Mouse (Mus musculus): ENCODE measurements around the gene Glb1l. TPM values are rescaled to one million over a fixed set of nuclear protein-coding genes. Genes with fewer than 3 reads are reported as not detected.

Glb1l gene
- polyA plus RNA-seq, 1 experiment = 2.0 TPM

DNA sequence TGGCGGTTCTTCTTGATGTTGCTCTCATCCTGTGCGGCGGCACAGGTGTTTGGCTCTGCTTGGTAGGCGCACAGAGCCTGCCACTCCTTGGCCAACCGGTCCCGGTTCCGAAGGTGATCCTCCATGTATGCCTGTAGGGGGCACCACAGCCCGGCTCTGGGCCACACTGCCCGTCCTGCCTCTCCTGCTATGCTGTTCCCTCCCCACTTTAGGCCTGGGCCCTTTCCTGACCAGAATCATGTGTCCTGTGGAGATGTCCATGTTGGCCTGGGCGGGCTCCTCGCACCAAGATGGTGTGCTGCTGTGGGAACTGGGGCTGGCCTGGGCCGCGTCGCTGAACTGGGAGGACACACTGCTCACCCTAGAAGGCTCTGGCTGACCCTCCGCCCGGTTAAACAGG lies 42.4 kb upstream of the Glb1l start:
- TF ChIP-seq MAX (IDR thresholded peaks at IDR 0.05; ENCODE audit: low read depth) (no peak), E2F4 (IDR thresholded peaks at IDR 0.05; ENCODE audit: insufficient read depth) (no peak), MYOD1 (IDR thresholded peaks at IDR 0.05; ENCODE audit: control insufficient read depth in 1 of 3, insufficient read length in 2 of 3, low read depth in 2 of 3) (no peak), TCF3 (IDR thresholded peaks at IDR 0.05; ENCODE audit: insufficient read length, low read depth) (no peak), REST (IDR thresholded peaks at IDR 0.05; ENCODE audit: insufficient read depth, insufficient read length) (no peak), MYOG (IDR thresholded peaks at IDR 0.05; ENCODE audit: control insufficient read depth in 1 of 3, insufficient read depth in 1 of 3, insufficient read length in 2 of 3, low read depth in 2 of 3) (no peak), SRF (IDR thresholded peaks at IDR 0.05; ENCODE audit: control insufficient read depth, insufficient read length, low read depth) (no peak), POLR2A (IDR thresholded peaks at IDR 0.05; ENCODE audit: insufficient read length, low read depth) (no peak), USF1 (IDR thresholded peaks at IDR 0.05; ENCODE audit: low read depth) (no peak), CEBPB (IDR thresholded peaks at IDR 0.05; ENCODE audit: insufficient read depth, poor library complexity, severe bottlenecking) (no peak), TCF12 (IDR thresholded peaks at IDR 0.05; ENCODE audit: insufficient read depth, poor library complexity, severe bottlenecking) (no peak), POLR2AphosphoS2 (IDR thresholded peaks at IDR 0.05; ENCODE audit: insufficient read length, low read depth) (no peak)
- H3K79me2 ChIP-seq (ENCODE audit: control insufficient read depth, insufficient read depth) = no peaks in the 10 kb centered on the region
- H3K4me3 ChIP-seq = no peak overlapping the region
- H3ac ChIP-seq (ENCODE audit: control insufficient read depth, insufficient read length) = no peak overlapping the region
- no peak overlapping the region for H3K4me2 ChIP-seq (ENCODE audit: low read depth)
- H3K36me3 ChIP-seq (ENCODE audit: control insufficient read depth, insufficient read depth) = no peaks in the 10 kb centered on the region
- H3K27me3 ChIP-seq (ENCODE audit: control insufficient read depth, insufficient read depth, insufficient read length) = no peaks in the 10 kb centered on the region

DNA sequence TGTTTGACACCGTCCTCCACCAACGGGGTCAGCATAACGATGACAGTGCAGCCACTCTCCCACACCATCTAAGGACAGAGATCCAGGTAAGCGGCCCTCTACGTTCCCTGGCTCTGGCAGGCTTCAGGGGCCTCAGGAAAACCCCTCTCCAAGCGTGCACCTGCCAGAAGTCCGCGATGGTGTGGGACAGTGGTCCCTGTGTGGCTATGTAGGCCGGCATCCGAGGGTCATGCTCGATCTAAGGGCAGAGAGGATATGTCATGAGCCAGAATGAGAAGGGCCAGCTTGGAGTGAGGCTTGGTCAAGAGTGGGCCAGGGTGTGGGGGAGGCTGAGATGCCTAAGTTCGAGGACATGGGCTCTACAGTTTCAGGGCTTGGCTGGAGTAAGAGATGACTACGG lies 41.7 kb upstream of the Glb1l start:
- TF ChIP-seq MYOG (IDR thresholded peaks at IDR 0.05; ENCODE audit: control insufficient read depth in 1 of 3, insufficient read depth in 1 of 3, insufficient read length in 2 of 3, low read depth in 2 of 3) (no peak), SRF (IDR thresholded peaks at IDR 0.05; ENCODE audit: control insufficient read depth, insufficient read length, low read depth) (no peak), POLR2AphosphoS2 (IDR thresholded peaks at IDR 0.05; ENCODE audit: insufficient read length, low read depth) (no peak)
- no peak overlapping the region for H3K4me3 ChIP-seq
- H3K4me2 ChIP-seq (ENCODE audit: low read depth) = no peak overlapping the region
- no peaks in the 10 kb centered on the region for H3K79me2 ChIP-seq (ENCODE audit: control insufficient read depth, insufficient read depth)
- H3K27me3 ChIP-seq (ENCODE audit: control insufficient read depth, insufficient read depth, insufficient read length) = no peaks in the 10 kb centered on the region
- no peaks in the 10 kb centered on the region for H3K36me3 ChIP-seq (ENCODE audit: control insufficient read depth, insufficient read depth)
- no peak overlapping the region for H3ac ChIP-seq (ENCODE audit: control insufficient read depth, insufficient read length)

DNA sequence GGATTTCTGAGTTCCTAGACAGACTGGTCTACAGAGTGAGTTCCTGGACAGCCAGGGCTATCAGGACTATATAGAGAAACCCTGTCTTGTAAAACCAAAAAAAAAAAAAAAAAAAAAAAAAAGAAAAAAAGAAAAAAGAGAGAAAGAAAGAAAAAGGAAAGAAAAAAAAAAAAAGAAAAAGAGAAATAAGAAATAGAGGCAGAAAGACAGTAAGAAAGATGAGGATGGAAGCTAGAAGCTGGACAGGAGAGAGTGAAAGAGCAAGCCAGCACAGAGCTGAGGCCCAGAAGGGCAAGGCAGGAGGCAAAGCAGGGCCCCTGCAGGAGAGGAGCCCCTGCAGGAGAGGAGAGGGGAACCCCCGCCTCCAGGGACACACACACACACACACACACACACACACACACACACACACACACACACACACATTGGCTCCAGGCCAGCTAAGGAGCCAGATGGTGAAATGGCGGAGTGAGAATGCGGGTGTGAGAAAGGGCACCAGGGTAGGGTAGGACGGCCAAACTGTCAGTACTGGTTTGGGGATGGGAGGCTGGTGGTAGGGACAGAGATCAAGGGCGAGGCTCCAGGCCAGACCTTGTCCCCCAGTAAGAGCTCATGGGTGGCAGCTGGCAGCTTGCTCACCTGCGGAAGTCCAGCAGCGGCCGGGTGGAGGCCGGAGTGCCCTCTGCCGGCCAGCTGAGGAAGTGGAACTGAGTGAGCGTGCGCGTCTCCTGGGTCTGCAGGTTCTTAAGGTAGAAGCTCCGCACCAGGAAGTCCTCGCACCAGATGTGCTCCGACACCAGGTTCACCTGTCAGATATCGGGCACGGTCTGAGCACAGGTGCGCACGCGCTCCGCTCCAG lies 40.7 kb upstream of the Glb1l start:
- peak in 2 of 3 experiments; percentile 13 to 59 for TF ChIP-seq MYOG (IDR thresholded peaks at IDR 0.05; ENCODE audit: control insufficient read depth in 1 of 3, insufficient read depth in 1 of 3, insufficient read length in 2 of 3, low read depth in 2 of 3)
- TF ChIP-seq TCF3 (IDR thresholded peaks at IDR 0.05; ENCODE audit: insufficient read length, low read depth) = no peak
- TF ChIP-seq MYOD1 (IDR thresholded peaks at IDR 0.05; ENCODE audit: control insufficient read depth in 1 of 3, insufficient read length in 2 of 3, low read depth in 2 of 3) = peak in 2 of 3 experiments; percentile 8 to 34
- Histone ChIP-seq H3K4me3 (no peak overlapping the region), H3K79me2 (ENCODE audit: control insufficient read depth, insufficient read depth) (no peaks in the 10 kb centered on the region), H3ac (ENCODE audit: control insufficient read depth, insufficient read length) (no peak overlapping the region), H3K36me3 (ENCODE audit: control insufficient read depth, insufficient read depth) (no peaks in the 10 kb centered on the region), H3K27me3 (ENCODE audit: control insufficient read depth, insufficient read depth, insufficient read length) (no peaks in the 10 kb centered on the region), H3K4me2 (ENCODE audit: low read depth) (peak overlapping the region; percentile 57)

DNA sequence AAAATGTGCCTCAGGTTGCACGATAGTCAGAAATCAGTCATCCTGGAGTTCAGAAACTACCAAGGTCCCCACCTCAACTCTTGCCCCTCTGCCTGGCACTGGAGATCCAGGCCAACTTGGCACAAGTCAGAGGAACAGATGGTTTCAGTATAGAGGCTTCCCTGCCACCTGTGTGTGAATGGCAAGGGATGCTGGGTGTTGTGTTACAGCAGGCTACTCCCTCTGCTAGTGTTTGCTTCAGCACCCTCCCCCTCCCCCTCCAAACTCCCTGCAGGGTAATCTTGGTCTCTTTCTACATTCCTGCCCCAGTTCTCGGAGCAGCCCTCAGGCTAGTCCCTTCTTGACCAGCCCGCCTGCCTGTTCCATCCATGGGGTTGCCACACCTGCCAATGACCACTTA lies 39.9 kb upstream of the Glb1l start:
- no peak overlapping the region for H3K4me3 ChIP-seq
- no peaks in the 10 kb centered on the region for H3K79me2 ChIP-seq (ENCODE audit: control insufficient read depth, insufficient read depth)
- TF ChIP-seq MYOG (IDR thresholded peaks at IDR 0.05; ENCODE audit: control insufficient read depth in 1 of 3, insufficient read depth in 1 of 3, insufficient read length in 2 of 3, low read depth in 2 of 3) (peak in 1 of 3 experiments; percentile 48), E2F4 (IDR thresholded peaks at IDR 0.05; ENCODE audit: insufficient read depth) (no peak), TCF3 (IDR thresholded peaks at IDR 0.05; ENCODE audit: insufficient read length, low read depth) (no peak)
- no peak overlapping the region for H3ac ChIP-seq (ENCODE audit: control insufficient read depth, insufficient read length)
- no peaks in the 10 kb centered on the region for H3K27me3 ChIP-seq (ENCODE audit: control insufficient read depth, insufficient read depth, insufficient read length)
- H3K36me3 ChIP-seq (ENCODE audit: control insufficient read depth, insufficient read depth) = no peaks in the 10 kb centered on the region
- no peak overlapping the region for H3K4me2 ChIP-seq (ENCODE audit: low read depth)

DNA sequence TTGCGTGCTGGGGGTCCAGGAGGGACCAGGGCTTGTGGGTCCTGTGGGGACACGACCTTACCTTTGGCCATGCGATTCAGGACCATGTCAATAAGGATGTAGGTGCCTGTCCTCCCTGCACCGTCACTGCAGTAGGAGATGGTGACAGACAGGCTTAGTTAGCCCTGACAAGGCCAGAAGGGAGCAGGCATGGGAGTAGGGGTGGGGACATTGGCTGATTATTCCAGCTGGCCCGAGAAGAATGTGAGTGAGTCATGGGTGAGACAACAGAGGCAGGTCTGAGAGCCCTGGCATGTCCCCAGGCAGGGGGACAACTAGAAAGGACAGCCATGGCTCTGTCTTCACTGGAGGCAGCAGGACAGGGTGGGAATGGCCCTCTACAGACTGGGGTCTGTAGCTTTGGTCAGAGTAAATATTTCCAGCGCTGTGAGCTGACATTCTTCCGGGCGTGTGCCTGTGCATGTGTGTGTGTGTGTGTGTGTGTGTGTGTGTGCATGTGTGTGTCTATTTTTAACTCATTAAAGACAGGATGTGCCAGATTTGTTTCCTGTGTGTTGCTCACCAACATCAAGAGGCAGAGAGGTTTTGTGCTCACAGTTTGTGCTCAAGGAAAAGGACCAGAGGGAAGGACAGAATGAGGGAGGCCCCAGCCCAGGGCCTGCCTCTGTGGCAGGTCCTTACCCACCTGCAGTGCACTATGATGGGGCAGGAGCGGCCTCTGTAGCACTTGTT lies 37.6 kb upstream of the Glb1l start:
- H3K4me3 ChIP-seq = no peak overlapping the region
- H3K4me2 ChIP-seq (ENCODE audit: low read depth) = peak overlapping the region; percentile 66
- H3K36me3 ChIP-seq (ENCODE audit: control insufficient read depth, insufficient read depth) = peaks cover under 1% of the 10 kb centered on the region
- no peak for TF ChIP-seq REST (IDR thresholded peaks at IDR 0.05; ENCODE audit: insufficient read depth, insufficient read length)
- TF ChIP-seq MYOG (IDR thresholded peaks at IDR 0.05; ENCODE audit: control insufficient read depth in 1 of 3, insufficient read depth in 1 of 3, insufficient read length in 2 of 3, low read depth in 2 of 3) = peak in 1 of 3 experiments; percentile 51
- TF ChIP-seq MYOD1 (IDR thresholded peaks at IDR 0.05; ENCODE audit: control insufficient read depth in 1 of 3, insufficient read length in 2 of 3, low read depth in 2 of 3) = peak in 1 of 3 experiments; percentile 38
- no peak for TF ChIP-seq E2F4 (IDR thresholded peaks at IDR 0.05; ENCODE audit: insufficient read depth)
- no peak for TF ChIP-seq CEBPB (IDR thresholded peaks at IDR 0.05; ENCODE audit: insufficient read depth, poor library complexity, severe bottlenecking)
- TF ChIP-seq TCF12 (IDR thresholded peaks at IDR 0.05; ENCODE audit: insufficient read depth, poor library complexity, severe bottlenecking) = no peak
- TF ChIP-seq USF1 (IDR thresholded peaks at IDR 0.05; ENCODE audit: low read depth) = no peak
- TF ChIP-seq POLR2AphosphoS2 (IDR thresholded peaks at IDR 0.05; ENCODE audit: insufficient read length, low read depth) = peak; percentile 20
- TF ChIP-seq TCF3 (IDR thresholded peaks at IDR 0.05; ENCODE audit: insufficient read length, low read depth) = no peak
- no peak for TF ChIP-seq SRF (IDR thresholded peaks at IDR 0.05; ENCODE audit: control insufficient read depth, insufficient read length, low read depth)
- TF ChIP-seq MAX (IDR thresholded peaks at IDR 0.05; ENCODE audit: low read depth) = no peak
- peak; percentile 29 for TF ChIP-seq POLR2A (IDR thresholded peaks at IDR 0.05; ENCODE audit: insufficient read length, low read depth)
- no peak overlapping the region for H3ac ChIP-seq (ENCODE audit: control insufficient read depth, insufficient read length)
- no peaks in the 10 kb centered on the region for H3K27me3 ChIP-seq (ENCODE audit: control insufficient read depth, insufficient read depth, insufficient read length)
- H3K79me2 ChIP-seq (ENCODE audit: control insufficient read depth, insufficient read depth) = no peaks in the 10 kb centered on the region
